Mouse (Mus musculus): Measurements from ENCODE around the gene Gm10337. TPM values are rescaled to one million over a fixed set of nuclear protein-coding genes. Genes with fewer than 3 reads are reported as not detected.

Gene Gm10337
- total RNA-seq (2014; fragmentation: Nextera tagmentation) = 7.7 TPM in 1 of 2 replicates, not detected in the other
- total RNA-seq (2017) = not detected in 2 replicates

GRCm38 (mm10) chr15:102503447-102503846, at the start of gene Gm10337:
TSS of gene Gm10337 (plus strand) at chr15:102503722.
- ATAC-seq (replicated peaks; ENCODE audit: poor library complexity, severe bottlenecking) = no peak

- no peak for ATAC-seq (replicated peaks; ENCODE audit: poor library complexity, severe bottlenecking)
These were observed 47.5 kb upstream of the Gm10337 start for GRCm38 (mm10) chr15:102455993-102456392.

GRCm38 (mm10) chr15:102458050-102458736, 45.3 kb upstream of the Gm10337 start:
- ATAC-seq (replicated peaks; ENCODE audit: poor library complexity, severe bottlenecking) = peak; percentile 34; the same call in 1 of the 2 replicates

- peak; percentile 83 for ATAC-seq (replicated peaks; ENCODE audit: poor library complexity, severe bottlenecking)
These were observed 44.6 kb upstream of the Gm10337 start, which contains the start of gene Prr13 for GRCm38 (mm10) chr15:102458904-102459317. TSS of gene Prr13 (plus strand) at chr15:102459028.

GRCm38 (mm10) chr15:102459381-102459780, 44.1 kb upstream of the Gm10337 start:
- no peak for ATAC-seq (replicated peaks; ENCODE audit: poor library complexity, severe bottlenecking)

GRCm38 (mm10) chr15:102459847-102460246, 43.7 kb upstream of the Gm10337 start:
- peak; percentile 18; the same call in 1 of the 2 replicates for ATAC-seq (replicated peaks; ENCODE audit: poor library complexity, severe bottlenecking)

GRCm38 (mm10) chr15:102460409-102460808, 43.1 kb upstream of the Gm10337 start:
- ATAC-seq (replicated peaks; ENCODE audit: poor library complexity, severe bottlenecking) = peak; percentile 12; the same call in 1 of the 2 replicates

GRCm38 (mm10) chr15:102460971-102461370, 42.6 kb upstream of the Gm10337 start:
- peak; percentile 45 for ATAC-seq (replicated peaks; ENCODE audit: poor library complexity, severe bottlenecking)

GRCm38 (mm10) chr15:102461430-102462075, 42.0 kb upstream of the Gm10337 start:
- ATAC-seq (replicated peaks; ENCODE audit: poor library complexity, severe bottlenecking) = no peak

GRCm38 (mm10) chr15:102463666-102464065, 39.9 kb upstream of the Gm10337 start:
- 0 out of 2 replicates have a peak, but pooled peaks have one; percentile 38 for ATAC-seq (replicated peaks; ENCODE audit: poor library complexity, severe bottlenecking)

GRCm38 (mm10) chr15:102468675-102469370, 34.7 kb upstream of the Gm10337 start:
- no peak for ATAC-seq (replicated peaks; ENCODE audit: poor library complexity, severe bottlenecking)

- ATAC-seq (replicated peaks; ENCODE audit: poor library complexity, severe bottlenecking) = peak; percentile 96
These were observed 33.3 kb upstream of the Gm10337 start, which contains the start of gene Pcbp2 for GRCm38 (mm10) chr15:102470183-102470604. TSS of gene Pcbp2 (plus strand) at chr15:102470539.

GRCm38 (mm10) chr15:102470605-102471294, 32.8 kb upstream of the Gm10337 start:
- peak; percentile 38 for ATAC-seq (replicated peaks; ENCODE audit: poor library complexity, severe bottlenecking)

GRCm38 (mm10) chr15:102471295-102471645, 32.3 kb upstream of the Gm10337 start:
- no peak; the same call in 1 of the 2 replicates for ATAC-seq (replicated peaks; ENCODE audit: poor library complexity, severe bottlenecking)

GRCm38 (mm10) chr15:102471727-102472126, 31.8 kb upstream of the Gm10337 start:
- ATAC-seq (replicated peaks; ENCODE audit: poor library complexity, severe bottlenecking) = no peak

GRCm38 (mm10) chr15:102473246-102473645, 30.3 kb upstream of the Gm10337 start:
- ATAC-seq (replicated peaks; ENCODE audit: poor library complexity, severe bottlenecking) = no peak

- no peak for ATAC-seq (replicated peaks; ENCODE audit: poor library complexity, severe bottlenecking)
These were observed 29.0 kb upstream of the Gm10337 start for GRCm38 (mm10) chr15:102474520-102474919.

- no peak for ATAC-seq (replicated peaks; ENCODE audit: poor library complexity, severe bottlenecking)
These were observed 20.4 kb upstream of the Gm10337 start for GRCm38 (mm10) chr15:102483136-102483535.

- ATAC-seq (replicated peaks; ENCODE audit: poor library complexity, severe bottlenecking) = no peak
These were observed 17.7 kb upstream of the Gm10337 start for GRCm38 (mm10) chr15:102485853-102486252.

- no peak for ATAC-seq (replicated peaks; ENCODE audit: poor library complexity, severe bottlenecking)
These were observed 15.9 kb upstream of the Gm10337 start for GRCm38 (mm10) chr15:102487664-102488063.

Measured in granulocyte monocyte progenitor cell, adult 5-6 weeks (primary cell).